Mouse (Mus musculus) liver, embryonic 12.5 days (tissue): ENCODE measurements around the gene Dram2. TPM values are rescaled to one million over a fixed set of nuclear protein-coding genes. Genes with fewer than 3 reads are reported as not detected.

Experiments used
- ATAC-seq: fragments of 200-750 bp; cut with Nextera tagmentation; 2 replicates; pipeline ENCODE4 v1.8.0; 2017; ENCODE audit warnings: moderate number of reproducible peaks, mild to moderate bottlenecking, moderate library complexity
- H3K27ac ChIP-seq: fragments of 300-500 bp; sonication (generic); 2 replicates; pipeline ENCODE4 v1.5.1; 2016; ENCODE audit warnings: mild to moderate bottlenecking
- H3K27me3 ChIP-seq: fragments of 300-500 bp; sonication (generic); replicated peaks from 2 replicates; pipeline ENCODE4 v1.6.1; 2016; ENCODE audit warnings: mild to moderate bottlenecking, moderate library complexity
- H3K36me3 ChIP-seq: fragments of 300-500 bp; sonication (generic); 2 replicates; pipeline ENCODE4 v1.6.1; 2016; ENCODE audit warnings: mild to moderate bottlenecking, moderate library complexity
- H3K4me1 ChIP-seq: fragments of 300-500 bp; sonication (generic); 2 replicates; pipeline ENCODE4 v1.6.1; 2016
- H3K4me2 ChIP-seq: fragments of 300-500 bp; sonication (generic); 2 replicates; pipeline ENCODE4 v1.6.1; 2016; ENCODE audit warnings: mild to moderate bottlenecking, moderate library complexity
- H3K4me3 ChIP-seq: fragments of 300-500 bp; sonication (generic); 2 replicates; pipeline ENCODE4 v1.5.1; 2016; ENCODE audit warnings: mild to moderate bottlenecking, moderate library complexity
- H3K9ac ChIP-seq: fragments of 300-500 bp; sonication (generic); 2 replicates; pipeline ENCODE4 v1.6.1; 2016; ENCODE audit warnings: mild to moderate bottlenecking, moderate library complexity
- H3K9me3 ChIP-seq: fragments of 300-500 bp; sonication (generic); replicated peaks from 2 replicates; pipeline ENCODE4 v1.6.1; 2016; ENCODE audit warnings: mild to moderate bottlenecking, moderate library complexity
- WGBS: fragments of 180-500 bp; shearing (Covaris S2); methylation state at CpG from one replicate; pipeline ENCODE4 v1.1.7; 2016; ENCODE audit not compliant: insufficient replicate concordance; 5-methylcytosine and 5-hydroxymethylcytosine counted together
- polyA plus RNA-seq: library from polyadenylated mRNA; unstranded; fragments of >200 nt; fragmentation: Nextera tagmentation; extraction: Ambion mirVana; gene quantifications from 2 replicates; pipeline ENCODE4 v1.2.1, GENCODE M21; 2016

Dram2 gene
- polyA plus RNA-seq = 23.9 and 24.9 TPM in 2 replicates

DNA sequence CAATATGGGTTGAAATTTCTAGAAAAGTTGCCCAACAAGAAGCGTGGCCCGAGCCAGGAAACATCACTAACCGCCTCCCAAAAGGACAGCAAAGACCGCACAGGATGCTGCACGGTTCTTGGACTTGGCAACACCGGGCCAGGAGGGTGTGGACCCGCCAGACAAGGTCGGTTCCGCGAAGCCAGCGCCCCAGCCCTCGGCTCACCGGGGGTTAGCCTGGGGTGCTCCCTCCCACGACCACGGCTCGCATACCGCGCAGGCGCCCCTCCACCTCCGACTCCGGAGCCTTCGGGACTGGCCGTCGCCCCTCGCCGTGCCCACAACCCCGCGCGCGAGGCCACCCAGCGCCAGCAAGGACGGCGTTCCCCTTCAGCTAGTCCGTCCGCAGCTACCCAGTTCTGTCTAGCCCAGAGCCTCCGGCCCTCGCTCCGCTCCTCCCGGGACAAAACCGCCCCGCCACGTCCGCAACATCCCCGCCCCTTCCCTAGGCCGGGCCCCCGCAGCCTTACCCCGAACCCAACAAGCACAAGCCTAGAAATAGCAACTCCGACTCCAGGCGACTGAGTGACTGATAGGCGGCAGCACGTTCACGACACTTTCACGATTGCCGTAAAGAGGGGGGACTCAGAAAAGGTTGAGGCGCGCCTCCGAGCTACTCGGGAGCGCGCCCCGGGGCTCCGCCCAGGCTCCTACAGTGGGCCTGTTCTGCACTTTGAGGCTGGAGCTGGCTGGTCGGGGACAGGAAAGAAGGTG lies at the start of gene Dram2, which contains the start of gene Cept1:
TSS of gene Dram2 (plus strand) at position 628 of the 753 bp plus-strand sequence.
TSS of gene Cept1 (minus strand) at position 632 of the 753 bp plus-strand sequence.
- peak; percentile 95 for ATAC-seq
- peak within 1 kb of the TSS; percentile 94 for H3K27ac ChIP-seq
- no peaks in the 10 kb centered on the region for H3K9me3 ChIP-seq
- H3K9ac ChIP-seq = peak within 1 kb of the TSS; percentile 94
- under 1% methylated on average over 63 of the region's 63 CpGs for WGBS
- H3K4me1 ChIP-seq = peaks cover 35% of the 10 kb centered on the region
- no peaks in the 10 kb centered on the region for H3K27me3 ChIP-seq
- peak within 1 kb of the TSS; percentile 90 for H3K4me3 ChIP-seq
- peaks cover 5% of the 10 kb centered on the region; the same call in 1 of the 2 replicates for H3K36me3 ChIP-seq
- H3K4me2 ChIP-seq = peak within 1 kb of the TSS; percentile 77

DNA sequence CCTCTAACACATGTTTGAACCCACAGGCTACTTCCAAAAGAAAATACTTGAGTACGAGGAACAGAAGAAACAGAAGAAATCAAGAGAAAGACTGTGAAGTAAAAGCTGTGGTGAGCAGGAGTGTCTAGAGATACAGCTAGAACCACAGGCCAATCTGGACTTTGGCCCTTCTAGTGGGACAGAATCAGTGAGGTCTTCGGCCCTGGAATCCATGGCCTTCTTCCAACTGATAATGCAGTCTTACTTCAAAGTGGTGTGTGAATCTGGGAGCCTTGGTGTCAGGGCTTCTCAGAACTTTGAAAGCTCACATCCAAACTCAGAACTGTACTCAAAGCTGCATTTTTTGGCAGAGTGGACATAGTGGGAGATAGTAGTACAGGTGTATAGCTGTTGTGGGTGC lies 47.1 kb upstream of the Dram2 start:
- H3K9ac ChIP-seq = no peak overlapping the region
- no peak overlapping the region for H3K4me3 ChIP-seq
- ATAC-seq = no peak
- peaks cover 48% of the 10 kb centered on the region for H3K36me3 ChIP-seq
- WGBS = 75% methylated on average over 2 of the region's 2 CpGs
- no peaks in the 10 kb centered on the region for H3K9me3 ChIP-seq
- no peak overlapping the region for H3K4me2 ChIP-seq
- peaks cover 31% of the 10 kb centered on the region for H3K4me1 ChIP-seq
- H3K27ac ChIP-seq = no peak overlapping the region
- no peaks in the 10 kb centered on the region for H3K27me3 ChIP-seq

DNA sequence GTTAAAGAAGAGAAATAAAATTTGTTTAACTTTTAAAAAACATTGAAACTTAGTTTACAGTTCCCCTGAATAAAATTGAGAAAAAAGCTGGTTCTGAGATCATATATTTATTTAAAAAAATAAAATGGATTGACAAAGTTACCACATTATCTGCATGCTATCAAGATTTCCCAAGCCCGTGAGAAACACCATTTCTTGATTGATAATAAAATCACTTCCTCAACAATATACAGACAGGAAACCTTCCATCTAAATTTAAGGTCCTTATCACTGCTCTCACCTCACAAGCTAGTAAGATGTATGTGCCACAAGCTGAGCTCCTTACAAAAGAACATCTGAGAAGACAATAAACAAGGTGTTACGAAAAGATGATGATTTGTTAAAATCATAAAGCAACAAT lies 44.7 kb upstream of the Dram2 start:
- H3K4me2 ChIP-seq = no peak overlapping the region
- peaks cover 8% of the 10 kb centered on the region for H3K4me1 ChIP-seq
- no peak for ATAC-seq
- no peaks in the 10 kb centered on the region for H3K27me3 ChIP-seq
- no peak overlapping the region for H3K9ac ChIP-seq
- H3K9me3 ChIP-seq = no peaks in the 10 kb centered on the region
- WGBS = 55% methylated on average over 2 of the region's 2 CpGs
- peaks cover 48% of the 10 kb centered on the region for H3K36me3 ChIP-seq
- no peak overlapping the region for H3K27ac ChIP-seq
- H3K4me3 ChIP-seq = no peak overlapping the region

GRCm38 (mm10) chr3:106510669-106511068 lies 36.9 kb upstream of the Dram2 start:
- no peaks in the 10 kb centered on the region for H3K9me3 ChIP-seq
- H3K4me2 ChIP-seq = no peak overlapping the region
- ATAC-seq = no peak
- no peaks in the 10 kb centered on the region for H3K4me1 ChIP-seq
- H3K36me3 ChIP-seq = no peaks in the 10 kb centered on the region
- H3K27me3 ChIP-seq = no peaks in the 10 kb centered on the region
- no peak overlapping the region for H3K9ac ChIP-seq
- H3K4me3 ChIP-seq = no peak overlapping the region
- no peak overlapping the region for H3K27ac ChIP-seq
- 78% methylated on average over 1 of the region's 1 CpGs for WGBS

DNA sequence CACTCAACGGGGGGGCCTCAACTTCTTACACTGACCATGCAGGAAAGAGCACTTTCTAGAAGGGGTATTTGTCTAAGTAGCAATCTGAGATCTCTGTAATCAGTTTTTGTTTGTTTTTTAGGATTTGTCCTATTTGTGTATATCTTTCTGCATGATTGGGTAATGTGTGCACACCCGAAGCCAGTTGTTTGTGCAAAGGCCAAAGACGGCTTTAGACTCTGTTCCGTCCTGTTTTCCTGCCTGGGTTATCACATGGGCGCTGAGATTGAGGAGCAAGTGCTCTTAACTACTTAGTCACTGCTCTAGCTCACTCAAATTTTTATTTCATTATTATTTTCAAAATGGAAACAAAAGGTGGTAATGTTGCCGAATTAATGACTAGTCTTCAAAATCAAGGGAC lies 32.6 kb upstream of the Dram2 start:
- Histone ChIP-seq H3K36me3 (no peaks in the 10 kb centered on the region), H3K27ac (no peak overlapping the region), H3K4me3 (no peak overlapping the region), H3K4me2 (no peak overlapping the region), H3K9me3 (no peaks in the 10 kb centered on the region), H3K27me3 (no peaks in the 10 kb centered on the region), H3K4me1 (no peaks in the 10 kb centered on the region), H3K9ac (no peak overlapping the region)
- 72% methylated on average over 6 of the region's 6 CpGs for WGBS
- ATAC-seq = 0 out of 2 replicates have a peak, but pooled peaks have one; percentile 32

DNA sequence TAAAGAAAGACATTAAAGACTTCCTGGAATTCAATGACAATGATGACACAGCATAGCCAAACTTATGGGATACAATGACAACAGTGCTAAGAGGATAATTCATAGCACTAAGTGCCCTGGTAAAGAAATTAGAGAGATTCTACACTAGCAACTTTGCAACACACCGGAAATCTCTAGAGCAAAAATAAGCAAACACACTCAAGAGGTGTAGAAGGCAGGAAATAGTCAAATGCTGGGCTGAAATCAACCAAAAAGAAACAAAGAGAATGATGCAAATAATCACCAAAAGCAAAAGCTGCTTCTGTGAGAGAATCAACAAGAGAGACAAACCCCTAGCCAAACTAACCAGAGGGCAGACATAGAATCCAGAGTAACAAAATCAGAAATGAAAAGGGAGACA lies 24.9 kb upstream of the Dram2 start:
- no peak overlapping the region for H3K9ac ChIP-seq
- H3K4me3 ChIP-seq = no peak overlapping the region
- no peaks in the 10 kb centered on the region for H3K9me3 ChIP-seq
- no peak overlapping the region for H3K4me2 ChIP-seq
- H3K27me3 ChIP-seq = no peaks in the 10 kb centered on the region
- H3K36me3 ChIP-seq = no peaks in the 10 kb centered on the region
- H3K27ac ChIP-seq = no peak overlapping the region
- H3K4me1 ChIP-seq = no peaks in the 10 kb centered on the region
- WGBS = 83% methylated on average over 1 of the region's 1 CpGs
- no peak for ATAC-seq

DNA sequence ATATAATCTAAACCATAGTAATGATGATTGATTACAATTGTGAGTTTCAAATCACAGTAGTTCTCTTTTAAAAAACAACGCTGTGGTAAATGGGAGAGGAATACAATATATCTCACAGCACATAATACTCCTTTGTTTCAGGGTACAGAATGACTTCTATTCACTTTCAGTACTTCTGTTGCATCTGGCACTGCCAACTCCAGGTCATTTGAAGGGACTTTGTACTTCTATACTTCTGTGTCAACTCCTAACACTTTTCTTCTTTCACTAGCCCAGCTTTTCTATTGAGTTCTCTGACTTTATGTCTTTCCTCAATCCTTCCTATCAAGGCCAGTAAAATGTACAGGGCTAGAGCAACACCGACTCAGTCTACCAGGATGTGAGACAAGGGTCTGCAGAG lies 21.2 kb upstream of the Dram2 start:
- Histone ChIP-seq H3K4me1 (no peaks in the 10 kb centered on the region), H3K27me3 (no peaks in the 10 kb centered on the region), H3K36me3 (no peaks in the 10 kb centered on the region), H3K27ac (no peak overlapping the region), H3K9me3 (no peaks in the 10 kb centered on the region), H3K9ac (no peak overlapping the region), H3K4me3 (no peak overlapping the region), H3K4me2 (no peak overlapping the region)
- ATAC-seq = no peak
- 67% methylated on average over 2 of the region's 2 CpGs for WGBS

DNA sequence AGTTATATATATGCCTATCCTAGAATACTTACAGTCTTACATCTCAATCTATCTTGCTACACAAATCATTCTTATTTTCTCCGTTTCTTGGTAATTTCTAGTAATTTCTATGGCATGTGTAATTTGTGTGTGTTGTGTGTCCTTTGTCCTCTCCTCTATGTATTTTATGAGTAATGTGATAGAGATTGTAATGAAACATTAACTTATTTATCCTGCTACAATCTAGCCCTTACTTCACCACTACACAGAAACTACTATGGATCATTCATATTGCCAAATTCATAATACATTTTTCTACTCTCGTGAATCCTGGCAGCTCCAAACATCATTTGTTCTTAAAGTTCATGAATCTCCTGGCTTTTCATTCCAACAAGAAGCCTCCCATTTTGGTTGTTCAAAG lies 19.6 kb upstream of the Dram2 start:
- no peak for ATAC-seq
- H3K4me3 ChIP-seq = no peak overlapping the region
- H3K4me2 ChIP-seq = no peak overlapping the region
- no peaks in the 10 kb centered on the region for H3K36me3 ChIP-seq
- WGBS = 79% methylated on average over 2 of the region's 2 CpGs
- H3K27me3 ChIP-seq = no peaks in the 10 kb centered on the region
- no peak overlapping the region for H3K27ac ChIP-seq
- no peaks in the 10 kb centered on the region for H3K9me3 ChIP-seq
- no peak overlapping the region for H3K9ac ChIP-seq
- H3K4me1 ChIP-seq = no peaks in the 10 kb centered on the region

GRCm38 (mm10) chr3:106533277-106533676 lies 14.3 kb upstream of the Dram2 start:
- H3K9ac ChIP-seq = no peak overlapping the region
- WGBS = 60% methylated on average over 2 of the region's 2 CpGs
- no peak overlapping the region for H3K4me2 ChIP-seq
- H3K4me3 ChIP-seq = no peak overlapping the region
- no peaks in the 10 kb centered on the region for H3K27me3 ChIP-seq
- H3K9me3 ChIP-seq = no peaks in the 10 kb centered on the region
- H3K4me1 ChIP-seq = no peaks in the 10 kb centered on the region
- H3K27ac ChIP-seq = no peak overlapping the region
- H3K36me3 ChIP-seq = peaks cover 20% of the 10 kb centered on the region
- ATAC-seq = no peak

DNA sequence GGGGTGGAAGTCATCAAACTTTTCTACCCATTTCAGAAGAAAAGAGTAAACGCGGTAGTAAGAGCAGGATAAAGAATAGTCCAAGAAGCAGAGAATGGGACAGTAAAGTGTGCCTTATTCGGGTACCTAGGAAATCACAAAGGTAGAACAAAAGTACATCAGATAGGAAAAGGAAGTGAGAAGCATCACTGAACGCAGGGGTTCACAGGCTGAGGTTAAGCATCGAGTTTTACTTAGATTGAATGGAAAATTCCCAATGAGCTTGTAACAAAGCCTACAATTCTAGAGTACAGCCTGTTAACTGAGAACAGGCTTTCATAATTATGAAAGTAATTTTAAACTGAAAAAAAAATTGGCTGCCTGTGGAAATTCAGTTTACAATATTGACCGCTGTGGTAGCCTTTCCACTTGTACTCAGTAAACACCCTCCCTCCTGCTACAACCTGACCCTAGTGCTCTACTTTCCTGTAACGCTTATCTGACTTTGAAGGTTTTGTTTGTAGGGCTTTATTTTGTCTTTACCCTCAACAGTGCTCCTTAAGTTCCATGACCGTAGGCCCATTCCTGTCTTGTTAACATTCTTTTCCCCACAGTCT lies 2.8 kb upstream of the Dram2 start:
- Histone ChIP-seq H3K4me2 (peak overlapping the region; percentile 54), H3K27me3 (no peaks in the 10 kb centered on the region), H3K4me3 (no peak overlapping the region), H3K4me1 (peaks cover 35% of the 10 kb centered on the region), H3K27ac (no peak overlapping the region), H3K36me3 (no peaks in the 10 kb centered on the region), H3K9me3 (no peaks in the 10 kb centered on the region), H3K9ac (no peak overlapping the region)
- no peak for ATAC-seq
- 75% methylated on average over 8 of the region's 8 CpGs for WGBS

DNA sequence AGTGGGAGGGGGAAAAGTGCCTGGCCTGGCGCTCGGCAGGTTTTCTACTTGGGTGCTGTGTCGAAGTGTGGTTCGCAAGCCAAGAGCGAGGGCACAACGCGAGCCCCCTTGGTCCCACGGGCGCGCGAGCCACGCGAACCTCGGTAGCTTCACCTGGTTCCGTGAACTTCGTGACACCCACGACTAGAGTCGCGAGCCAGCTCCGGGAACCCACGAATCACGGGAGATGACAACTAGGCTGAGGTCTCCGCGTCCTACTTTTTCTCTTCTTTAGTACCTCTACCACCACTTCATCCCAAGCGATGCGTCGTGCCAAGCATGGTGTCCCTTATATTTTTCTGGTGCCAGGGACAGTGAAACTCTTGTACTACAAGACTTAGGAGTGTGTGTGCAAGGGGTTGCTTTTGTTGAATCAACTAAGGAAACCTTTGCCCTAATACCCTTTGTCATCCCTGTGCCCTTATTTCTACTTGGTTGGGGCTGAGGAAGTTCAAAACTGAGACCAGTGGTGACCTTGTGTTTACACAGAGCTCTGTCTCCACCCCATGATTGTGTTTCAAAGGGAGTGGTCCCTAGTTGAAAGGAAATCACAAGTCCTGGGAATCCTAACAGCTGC lies 434 bp downstream of the Dram2 start:
- Histone ChIP-seq H3K27me3 (no peaks in the 10 kb centered on the region), H3K4me2 (peak overlapping the region; percentile 77), H3K36me3 (peaks cover 7% of the 10 kb centered on the region; the same call in 1 of the 2 replicates), H3K9me3 (no peaks in the 10 kb centered on the region), H3K4me1 (peaks cover 35% of the 10 kb centered on the region), H3K4me3 (peak overlapping the region; percentile 90), H3K9ac (peak overlapping the region; percentile 94), H3K27ac (peak overlapping the region; percentile 94)
- peak; percentile 50 for ATAC-seq
- WGBS = under 1% methylated on average over 27 of the region's 27 CpGs

- 46% methylated on average over 3 of the region's 3 CpGs for whole genome bisulfite sequencing
- Histone ChIP-seq H3K4me3 (no peak overlapping the region; the same call in 1 of the 2 replicates), H3K36me3 (peaks cover 16% of the 10 kb centered on the region), H3K9ac (peak overlapping the region; percentile 31; the same call in 1 of the 2 replicates), H3K27me3 (no peaks in the 10 kb centered on the region), H3K27ac (no peak overlapping the region), H3K4me2 (peak overlapping the region; percentile 32; the same call in 1 of the 2 replicates), H3K4me1 (peaks cover 42% of the 10 kb centered on the region), H3K9me3 (no peaks in the 10 kb centered on the region)
- no peak for ATAC-seq
Observed at GRCm38 (mm10) chr3:106548971-106549370, 1.4 kb downstream of the Dram2 start.
